Mouse (Mus musculus) 3134 (cell line): ENCODE results near the gene Pram1.
"Not testable (repeated sequence)": the region's sequence is repeated elsewhere in the genome, so short reads cannot be mapped to it uniquely, and the experiment has no call there.

Experiments
- DNase-seq: peaks from one replicate; pipeline ENCODE4 v3.0.0-alpha.2; 2011; ENCODE audit warnings: low spot score; ENCODE audit not compliant: insufficient read length; ENCODE audit errors: extremely low read depth

The Pram1 gene

GRCm38 (mm10) chr17:33637516-33638276 is at the start of gene Pram1:
Gene Pram1 (plus strand): TSS chr17:33638056.
- DNase-seq: no peak

DNA sequence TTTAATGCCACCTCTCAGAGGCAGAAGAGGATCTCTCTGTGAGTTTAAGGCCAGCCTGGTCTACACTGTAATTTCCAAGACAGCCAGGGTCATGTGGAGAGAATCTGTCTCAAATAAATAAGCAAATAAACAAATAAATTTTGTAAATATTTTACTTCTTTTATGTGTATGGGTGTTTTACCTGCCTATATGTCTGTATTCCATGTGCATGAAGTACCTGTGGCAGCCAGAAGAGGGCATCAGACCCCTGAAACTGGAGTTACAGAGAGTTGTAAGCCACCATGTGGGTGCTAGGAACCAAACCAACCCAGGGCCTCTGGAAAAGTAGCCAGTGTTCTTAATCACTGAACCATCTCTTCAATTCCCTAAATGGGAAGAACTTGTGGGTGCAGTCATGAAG is 40.6 kb upstream of the Pram1 start:
- DNase-seq: no peak

- DNase-seq: no peak
Measured at GRCm38 (mm10) chr17:33598506-33598905, 39.4 kb upstream of the Pram1 start.

DNA sequence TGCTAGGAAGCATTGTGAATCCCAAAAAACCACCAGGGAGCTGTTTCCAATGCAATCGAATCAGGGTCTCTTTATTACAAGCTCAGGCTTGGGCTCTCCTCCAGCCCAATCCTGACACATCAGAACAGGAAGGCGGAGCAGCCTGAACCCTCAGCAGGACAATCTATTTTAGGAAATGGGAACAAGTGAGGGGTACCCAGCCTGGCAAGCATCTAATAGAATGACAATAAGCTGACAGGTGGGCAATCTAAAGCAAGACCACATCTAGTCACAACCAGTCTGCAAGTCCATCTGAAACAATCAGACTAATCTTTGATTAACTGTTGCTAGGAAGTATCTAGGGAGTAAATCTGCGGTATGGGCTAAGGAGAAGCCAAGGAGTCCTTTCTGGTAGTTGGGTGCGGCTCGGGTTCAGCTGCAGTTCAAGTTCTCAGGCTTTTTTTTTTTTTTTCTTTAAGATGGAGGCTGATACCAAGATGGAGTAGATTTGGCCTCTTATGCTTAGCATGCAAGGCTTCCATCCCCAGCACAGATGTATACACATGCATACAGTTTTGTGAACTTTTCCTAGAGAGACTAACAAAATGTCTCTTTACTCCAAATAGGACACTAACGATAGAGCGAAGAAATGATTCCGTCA is 37.9 kb upstream of the Pram1 start:
- DNase-seq: no peak

- DNase-seq: no peak
Measured at GRCm38 (mm10) chr17:33600831-33601230, 37.0 kb upstream of the Pram1 start.

DNA sequence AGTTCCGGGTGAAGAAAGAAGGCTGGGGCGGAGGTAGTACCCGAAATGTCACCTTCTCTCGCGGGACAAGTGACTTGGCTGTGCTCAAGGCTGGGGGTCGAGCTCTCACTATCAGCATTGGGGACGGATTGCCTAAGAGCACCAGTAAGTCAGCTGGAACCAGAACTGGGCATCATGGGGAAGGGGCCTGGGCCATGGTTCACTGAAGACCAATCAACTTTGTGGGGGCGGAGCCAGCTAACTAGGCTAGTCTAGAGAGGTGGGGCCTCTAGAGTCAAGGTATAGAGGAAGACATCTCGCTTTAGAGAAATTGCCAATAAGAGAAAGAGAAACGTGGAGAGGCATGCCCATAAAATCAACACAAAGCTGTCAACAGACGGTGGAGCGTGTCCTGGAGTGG is 35.9 kb upstream of the Pram1 start:
- no peak for DNase-seq

DNA sequence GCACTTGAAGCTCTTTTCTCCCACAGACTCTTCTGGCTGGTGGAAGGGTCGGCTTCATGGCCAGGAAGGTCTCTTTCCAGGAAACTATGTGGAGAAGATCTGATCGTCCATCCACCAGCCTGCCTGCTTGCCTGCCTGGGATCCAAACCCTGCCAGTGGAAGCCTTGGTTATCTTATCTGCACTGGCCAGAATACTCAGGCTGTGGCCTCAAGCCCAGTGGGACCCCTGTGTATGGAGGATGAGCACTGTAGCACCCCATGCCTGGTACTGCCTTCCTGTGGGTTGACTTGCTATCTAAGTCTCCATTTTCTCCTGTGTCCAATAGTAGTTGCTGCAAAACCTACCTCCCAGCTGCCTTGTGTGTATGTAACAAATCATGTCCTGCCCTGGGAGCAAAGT is 30.6 kb upstream of the Pram1 start:
- no peak for DNase-seq

DNA sequence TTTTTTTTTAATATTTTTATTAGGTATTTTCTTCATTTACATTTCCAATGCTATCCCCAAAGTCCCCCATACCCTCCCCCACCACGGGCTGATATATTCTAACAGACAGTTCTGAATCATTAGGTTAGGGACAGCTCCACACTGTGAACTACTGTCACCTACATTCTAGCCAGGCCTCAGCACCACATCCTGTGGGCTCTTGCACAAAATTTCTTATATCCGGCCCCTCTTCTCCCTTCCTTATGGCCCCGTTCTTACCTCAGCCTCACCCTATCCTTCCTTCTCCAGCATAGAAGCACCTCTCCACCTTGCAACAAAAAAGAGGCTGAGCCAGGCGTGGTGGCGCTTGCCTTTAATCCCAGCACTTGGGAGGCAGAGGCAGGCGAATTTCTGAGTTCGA is 27.3 kb upstream of the Pram1 start:
- no peak for DNase-seq

DNA sequence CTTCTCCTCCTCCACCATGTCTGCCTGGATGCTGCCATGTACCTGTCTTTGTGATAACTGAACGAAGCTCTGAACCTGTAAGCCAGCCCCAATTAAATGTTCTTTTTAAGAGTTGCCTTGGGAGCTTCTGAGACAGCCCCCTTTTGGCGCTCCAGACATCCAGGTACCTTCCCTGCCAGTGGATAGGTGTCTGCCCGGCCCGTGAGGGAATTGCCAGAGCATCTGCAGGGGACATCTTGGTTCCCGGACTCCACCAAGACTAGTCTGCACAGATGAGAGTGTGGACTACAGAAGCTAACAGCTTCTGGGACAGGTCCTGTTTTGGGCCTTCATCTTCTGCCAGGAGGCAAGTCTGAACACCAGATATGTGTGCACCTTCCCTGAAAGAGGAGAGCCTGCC is 24.1 kb upstream of the Pram1 start:
- DNase-seq: not testable (repeated sequence)

DNA sequence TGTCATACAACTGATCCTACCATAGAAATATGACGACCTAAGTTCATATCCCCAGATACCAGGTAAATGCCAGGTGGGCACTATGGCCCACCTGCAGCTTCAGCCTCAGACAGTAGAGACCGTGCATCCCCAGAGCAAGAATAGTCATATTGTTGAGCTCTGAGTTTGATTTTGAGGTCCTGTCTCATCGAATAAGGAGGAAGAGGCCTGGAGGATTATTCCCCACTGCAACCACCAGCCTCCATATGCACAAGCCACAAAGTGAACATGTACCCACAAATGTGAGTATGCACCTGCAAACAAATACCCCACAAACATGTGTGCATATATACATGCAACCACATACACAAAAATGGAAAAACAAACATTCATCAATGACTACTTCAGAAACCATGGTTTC is 10.6 kb upstream of the Pram1 start:
- no peak for DNase-seq

DNA sequence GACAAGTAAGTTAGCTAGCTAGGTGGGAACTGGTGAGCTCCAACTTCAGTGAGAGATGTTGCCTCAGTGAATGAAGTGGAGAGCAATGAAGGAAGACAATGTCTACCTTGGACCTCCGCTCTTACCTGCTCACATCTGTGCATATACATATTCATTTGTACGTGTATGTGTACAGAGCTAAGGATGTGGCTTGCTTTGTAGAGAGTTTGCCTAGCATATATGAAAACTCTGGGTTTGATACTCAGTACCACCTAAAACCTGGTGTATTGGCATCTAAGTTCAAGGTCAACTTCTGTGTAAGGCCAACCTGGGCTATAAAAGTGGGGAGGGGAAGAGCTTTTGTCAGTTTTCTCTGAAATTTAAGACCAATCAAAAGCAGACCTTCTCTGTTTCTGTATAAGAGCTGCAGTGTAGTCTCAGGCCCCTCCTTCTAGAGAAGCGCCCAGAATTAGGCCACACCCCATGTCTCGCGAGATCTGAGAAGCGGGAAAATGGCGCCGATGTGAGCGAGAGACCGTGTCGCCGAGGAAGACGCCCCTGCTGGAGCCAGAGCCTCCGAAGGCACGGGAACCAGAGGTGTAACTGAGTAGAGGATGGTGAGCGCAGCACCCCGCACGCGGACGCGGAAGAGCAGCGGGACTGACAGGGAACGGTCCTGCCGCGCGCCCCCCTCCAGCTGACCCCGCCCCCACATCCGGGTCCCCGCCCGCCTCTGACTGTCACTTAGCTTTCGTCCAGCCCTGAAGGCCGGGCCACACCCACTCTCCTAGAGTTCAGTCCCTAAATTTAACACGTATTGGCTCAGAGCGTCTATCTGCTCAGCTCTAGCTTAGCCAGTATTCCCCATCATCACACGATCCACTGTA is 9.0 kb upstream of the Pram1 start, which contains the start of gene Zfp414:
Zfp414 (plus strand) TSS at position 470 of the 866 bp plus-strand sequence.
- DNase-seq: peak; percentile 91

DNA sequence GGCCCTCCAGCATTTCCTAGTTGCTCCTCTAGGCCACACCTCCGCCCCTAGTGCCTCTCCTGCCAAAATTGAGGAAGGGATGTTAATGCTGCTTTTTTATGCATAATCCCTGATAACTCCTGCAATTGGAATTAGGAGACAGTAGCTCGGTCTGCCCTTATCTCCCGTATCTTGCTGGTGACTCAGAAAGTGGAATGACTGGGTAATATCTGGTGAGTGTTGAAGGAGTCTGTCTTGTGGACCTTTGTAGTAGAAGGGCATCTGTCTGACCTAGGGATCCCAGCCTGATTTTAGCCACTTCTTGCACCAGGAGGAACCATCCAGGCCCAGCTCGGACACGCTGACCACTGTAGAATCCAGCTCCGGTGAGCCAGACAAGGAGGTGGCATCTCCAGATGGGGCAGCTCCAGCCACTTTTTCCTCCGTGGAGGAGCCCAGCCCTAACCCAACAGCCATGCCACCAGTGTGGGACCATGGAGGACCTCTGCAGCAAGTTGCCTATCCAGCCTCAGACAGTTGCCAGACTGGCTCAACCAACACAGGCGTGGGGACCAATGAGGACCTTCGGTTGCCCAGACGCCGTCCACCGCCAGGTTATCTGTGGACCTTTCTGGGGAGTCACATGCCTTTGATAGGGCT is 8.2 kb upstream of the Pram1 start:
- DNase-seq: no peak

- DNase-seq: no peak
Measured at GRCm38 (mm10) chr17:33630171-33630895, 7.5 kb upstream of the Pram1 start.

- no peak for DNase-seq
Measured at GRCm38 (mm10) chr17:33631236-33631635, 6.6 kb upstream of the Pram1 start.

- DNase-seq: no peak
Measured at GRCm38 (mm10) chr17:33631796-33632195, 6.1 kb upstream of the Pram1 start.

GRCm38 (mm10) chr17:33637038-33637437 is 818 bp upstream of the Pram1 start:
- no peak for DNase-seq

GRCm38 (mm10) chr17:33639743-33640142 is 1.9 kb downstream of the Pram1 start:
- no peak for DNase-seq

- DNase-seq: no peak
Measured at GRCm38 (mm10) chr17:33644068-33644467, 6.2 kb downstream of the Pram1 start.

DNA sequence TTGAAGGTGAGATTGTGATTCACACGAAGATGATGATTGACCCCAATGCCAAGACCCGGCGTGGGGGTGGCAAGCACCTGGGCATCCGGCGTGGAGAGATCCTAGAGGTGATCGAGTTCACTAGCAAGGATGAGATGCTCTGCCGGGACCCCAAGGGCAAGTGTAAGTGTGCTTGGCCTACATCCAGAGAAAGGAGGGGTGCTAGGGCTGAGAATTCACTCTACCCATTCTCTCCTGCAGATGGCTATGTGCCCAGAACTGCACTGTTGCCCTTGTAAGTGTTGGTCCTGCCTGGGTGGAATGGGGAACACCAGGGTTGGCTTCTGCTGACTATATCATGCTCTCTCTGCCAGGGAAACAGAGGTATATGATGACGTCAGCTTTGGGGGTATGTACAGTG is 7.2 kb downstream of the Pram1 start:
- no peak for DNase-seq

DNA sequence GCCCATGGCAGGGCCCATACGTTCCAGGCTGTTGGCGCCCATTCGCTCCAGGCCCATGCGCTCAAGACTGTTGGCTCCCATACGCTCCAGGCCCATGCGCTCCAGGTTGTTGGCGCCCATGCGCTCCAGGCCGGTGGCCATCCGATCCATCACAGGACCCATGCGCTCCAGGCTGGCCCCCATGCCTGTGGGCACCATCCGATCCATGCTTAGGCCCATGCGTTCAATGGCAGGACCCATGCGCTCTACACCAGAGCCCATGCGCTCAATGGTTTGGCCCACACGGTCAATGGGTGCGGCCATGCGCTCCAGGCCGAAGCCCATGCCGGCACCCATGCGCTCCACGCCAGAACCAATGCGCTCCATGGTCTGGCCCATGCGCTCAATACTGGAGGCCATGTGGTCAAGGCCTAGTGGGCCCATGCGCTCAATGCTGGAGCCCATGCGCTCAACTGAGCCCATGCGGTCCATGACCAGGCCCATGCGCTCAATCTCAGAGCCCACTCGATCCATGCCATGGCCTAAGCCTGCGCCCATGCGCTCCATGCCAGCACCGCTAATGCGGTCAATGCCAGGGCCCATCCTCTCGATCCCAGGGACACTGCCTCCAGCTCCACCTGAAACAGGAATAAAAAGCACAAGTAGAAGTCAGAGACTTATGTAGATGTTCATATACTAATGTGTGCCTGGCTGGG is 12.1 kb downstream of the Pram1 start:
- no peak for DNase-seq
